Mouse (Mus musculus): Measurements from ENCODE around the gene Pheta2. TPM values are rescaled to one million over a fixed set of nuclear protein-coding genes. Genes with fewer than 3 reads are reported as not detected.
"Not testable (repeated sequence)": the region's sequence is repeated elsewhere in the genome, so short reads cannot be mapped to it uniquely, and the experiment has no call there.

Gene Pheta2
- total RNA-seq, 2 experiments from 2014 or later = 0.46 to 0.53 TPM

GRCm38 (mm10) chr15:82393922-82394321 is 55.2 kb downstream of the Pheta2 start, which contains the start of gene Cyp2d11:
Gene Cyp2d11 (minus strand): TSS chr15:82394022.
- DNase-seq (ENCODE audit: low spot score in 2 of 2); intact Hi-C loops (cut with DNase I): not testable (repeated sequence)

Small RNA genes within 50 kb of the gene (microRNA-seq; reads per million reads assigned to microRNA genes)
- 0 reads per million in 2 experiments for gene Mir7684

Other genes with a start within 250 kb of the Pheta2 start
- gene Ccdc134, start 211.0 kb upstream of the Pheta2 start, total RNA-seq (2021) = 10 to 100 TPM; 13.6 to 13.8 TPM
- 100 to 1,000 TPM; 179 to 183 TPM for gene Srebf2, start 191.8 kb upstream of the Pheta2 start, total RNA-seq (2021)
- 1 to 10 TPM; 2.3 to 4.2 TPM for gene Shisa8, start 126.1 kb upstream of the Pheta2 start, total RNA-seq (2021)
- under 1 TPM; 0.41 TPM for gene Tnfrsf13c, start 114.6 kb upstream of the Pheta2 start, total RNA-seq (2021)
- 1 to 10 TPM; 3.5 to 3.9 TPM for gene Cenpm, start 94.2 kb upstream of the Pheta2 start, total RNA-seq (2021)
- 100 to 1,000 TPM in 1 of 2 experiments, 10 to 100 TPM in 1; 99.5 to 102 TPM for gene 1500009C09Rik, start 86.5 kb upstream of the Pheta2 start, total RNA-seq (2021)
- 100 to 1,000 TPM; 436 to 478 TPM for gene Sept3, start 64.0 kb upstream of the Pheta2 start, total RNA-seq (2021)
- gene Wbp2nl, start 40.0 kb upstream of the Pheta2 start, total RNA-seq (2021) = not detected
- gene Naga, start within 50 bp of the Pheta2 start, total RNA-seq (2021) = 10 to 100 TPM; 30.4 to 38.0 TPM
- gene Smdt1, start within 50 bp of the Pheta2 start, total RNA-seq (2021) = 100 to 1,000 TPM; 136 to 138 TPM
- 100 to 1,000 TPM; 191 to 196 TPM for gene Ndufa6, start 15.4 kb downstream of the Pheta2 start, total RNA-seq (2021)
- 10 to 100 TPM; 34.4 TPM for gene Cyp2d22, start 41.3 kb downstream of the Pheta2 start, total RNA-seq (2021)
- gene Cyp2d11, start 55.1 kb downstream of the Pheta2 start, total RNA-seq (2021) = under 1 TPM in 1 of 2 experiments, not detected in 1; 0.53 TPM
- not detected for gene Cyp2d10, start 68.3 kb downstream of the Pheta2 start, total RNA-seq (2021)
- gene Cyp2d9, start 94.5 kb downstream of the Pheta2 start, total RNA-seq (2021) = not detected
- gene Cyp2d12, start 216.1 kb downstream of the Pheta2 start, total RNA-seq (2021) = not detected